Mouse (Mus musculus): ENCODE data around the gene Ltc4s. TPM values are rescaled to one million over a fixed set of nuclear protein-coding genes. Genes with fewer than 3 reads are reported as not detected.
A peak's percentile ranks its signal among the peaks of the same experiment; 100 is the strongest.

Ltc4s gene
- total RNA-seq, 2 experiments from 2014 or later: 4.4 to 6.0 TPM

GRCm38 (mm10) chr11:50248473-50249171, 10.2 kb upstream of the Ltc4s start:
- DNase-seq (ENCODE audit: low spot score in 2 of 2): no peak

- no peak for DNase-seq (ENCODE audit: low spot score in 2 of 2)
These were observed 6.9 kb upstream of the Ltc4s start for GRCm38 (mm10) chr11:50245269-50245668.

- DNase-seq (ENCODE audit: low spot score in 2 of 2): no peak
These were observed 5.5 kb upstream of the Ltc4s start for GRCm38 (mm10) chr11:50243926-50244325.

GRCm38 (mm10) chr11:50240235-50240911, 2.0 kb upstream of the Ltc4s start:
- DNase-seq (ENCODE audit: low spot score in 2 of 2): no peak

- DNase-seq (ENCODE audit: low spot score in 2 of 2): no peak
These were observed 690 bp upstream of the Ltc4s start for GRCm38 (mm10) chr11:50238821-50239791.

- DNase-seq (ENCODE audit: low spot score in 2 of 2): no peak
These were observed 1.2 kb downstream of the Ltc4s start for GRCm38 (mm10) chr11:50236937-50237835.

- peak; percentile 70 to 87 for DNase-seq (ENCODE audit: low spot score in 2 of 2)
These were observed 1.9 kb downstream of the Ltc4s start for GRCm38 (mm10) chr11:50236540-50236936.

- DNase-seq (ENCODE audit: low spot score in 2 of 2): no peak
These were observed 3.8 kb downstream of the Ltc4s start for GRCm38 (mm10) chr11:50234606-50235005.

- DNase-seq (ENCODE audit: low spot score in 2 of 2): no peak
These were observed 4.4 kb downstream of the Ltc4s start for GRCm38 (mm10) chr11:50233993-50234392.

- no peak for DNase-seq (ENCODE audit: low spot score in 2 of 2)
These were observed 5.4 kb downstream of the Ltc4s start for GRCm38 (mm10) chr11:50233022-50233421.

GRCm38 (mm10) chr11:50231411-50231810, 7.0 kb downstream of the Ltc4s start:
- no peak for DNase-seq (ENCODE audit: low spot score in 2 of 2)

- DNase-seq (ENCODE audit: low spot score in 2 of 2): no peak
These were observed 7.7 kb downstream of the Ltc4s start for GRCm38 (mm10) chr11:50230481-50231304.

GRCm38 (mm10) chr11:50229252-50229910, 9.0 kb downstream of the Ltc4s start:
- DNase-seq (ENCODE audit: low spot score in 2 of 2): no peak

- DNase-seq (ENCODE audit: low spot score in 2 of 2): no peak
These were observed 9.6 kb downstream of the Ltc4s start for GRCm38 (mm10) chr11:50228772-50229171.

- no peak for DNase-seq (ENCODE audit: low spot score in 2 of 2)
These were observed 10.7 kb downstream of the Ltc4s start for GRCm38 (mm10) chr11:50227736-50228135.

- no peak for DNase-seq (ENCODE audit: low spot score in 2 of 2)
These were observed 11.2 kb downstream of the Ltc4s start for GRCm38 (mm10) chr11:50227226-50227625.

- DNase-seq (ENCODE audit: low spot score in 2 of 2): no peak
These were observed 12.0 kb downstream of the Ltc4s start for GRCm38 (mm10) chr11:50226406-50226805.

- no peak for DNase-seq (ENCODE audit: low spot score in 2 of 2)
These were observed 12.6 kb downstream of the Ltc4s start for GRCm38 (mm10) chr11:50225611-50226378.
